Mouse (Mus musculus) hindbrain, embryonic 16.5 days (tissue): ENCODE data around the gene Cyp19a1. TPM values are rescaled to one million over a fixed set of nuclear protein-coding genes. Genes with fewer than 3 reads are reported as not detected.

Experiments used
- ATAC-seq: fragments of 200-750 bp; cut with Nextera tagmentation; 2 replicates; pipeline ENCODE4 v1.8.0; 2017; ENCODE audit warnings: moderate TSS enrichment, moderate library complexity
- H3K27ac ChIP-seq: fragments of 300-500 bp; sonication (generic); 2 replicates; pipeline ENCODE4 v1.5.1; 2014; ENCODE audit warnings: low read depth, mild to moderate bottlenecking, control low read depth, low read length, moderate library complexity
- H3K27me3 ChIP-seq: fragments of 300-500 bp; sonication (generic); replicated peaks from 2 replicates; pipeline ENCODE4 v1.6.1; 2014; ENCODE audit warnings: low read length; ENCODE audit not compliant: control insufficient read depth, insufficient read depth
- H3K36me3 ChIP-seq: fragments of 300-500 bp; sonication (generic); 2 replicates; pipeline ENCODE4 v1.6.1; 2014; ENCODE audit warnings: mild to moderate bottlenecking, low read length, moderate library complexity, mixed read lengths; ENCODE audit not compliant: control insufficient read depth, insufficient read depth
- H3K4me1 ChIP-seq: fragments of 300-500 bp; sonication (generic); 2 replicates; pipeline ENCODE4 v1.6.1; 2014; ENCODE audit warnings: low read depth, low read length; ENCODE audit not compliant: control insufficient read depth, insufficient read depth
- H3K4me2 ChIP-seq: fragments of 300-500 bp; sonication (generic); 2 replicates; pipeline ENCODE4 v1.6.1; 2014; ENCODE audit warnings: mild to moderate bottlenecking, low read length, control low read depth, moderate library complexity
- H3K4me3 ChIP-seq: fragments of 300-500 bp; sonication (generic); 2 replicates; pipeline ENCODE4 v1.5.1; 2014; ENCODE audit warnings: mild to moderate bottlenecking, low read length, control low read depth, moderate library complexity
- H3K9ac ChIP-seq: fragments of 300-500 bp; sonication (generic); 2 replicates; pipeline ENCODE4 v1.6.1; 2014; ENCODE audit warnings: low read depth, mild to moderate bottlenecking, control low read depth, low read length, moderate library complexity
- H3K9me3 ChIP-seq: fragments of 300-500 bp; sonication (generic); 2 replicates; pipeline ENCODE4 v1.6.1; 2014; ENCODE audit warnings: mild to moderate bottlenecking, low read length, moderate library complexity; ENCODE audit not compliant: control insufficient read depth
- WGBS: fragments of 180-500 bp; shearing (Covaris S2); extraction: QIAGEN DNeasy Blood & Tissue Kit; methylation state at CpG from one replicate; pipeline ENCODE4 v1.1.7; 2014; 5-methylcytosine and 5-hydroxymethylcytosine counted together
- polyA plus RNA-seq: library from polyadenylated mRNA; unstranded; fragments of >200 nt; fragmentation: Nextera tagmentation; extraction: Ambion mirVana; gene quantifications from 2 replicates; pipeline ENCODE4 v1.2.1, GENCODE M21; 2015

Gene Cyp19a1
- polyA plus RNA-seq, 1 experiment from 2014 or later: not detected

DNA sequence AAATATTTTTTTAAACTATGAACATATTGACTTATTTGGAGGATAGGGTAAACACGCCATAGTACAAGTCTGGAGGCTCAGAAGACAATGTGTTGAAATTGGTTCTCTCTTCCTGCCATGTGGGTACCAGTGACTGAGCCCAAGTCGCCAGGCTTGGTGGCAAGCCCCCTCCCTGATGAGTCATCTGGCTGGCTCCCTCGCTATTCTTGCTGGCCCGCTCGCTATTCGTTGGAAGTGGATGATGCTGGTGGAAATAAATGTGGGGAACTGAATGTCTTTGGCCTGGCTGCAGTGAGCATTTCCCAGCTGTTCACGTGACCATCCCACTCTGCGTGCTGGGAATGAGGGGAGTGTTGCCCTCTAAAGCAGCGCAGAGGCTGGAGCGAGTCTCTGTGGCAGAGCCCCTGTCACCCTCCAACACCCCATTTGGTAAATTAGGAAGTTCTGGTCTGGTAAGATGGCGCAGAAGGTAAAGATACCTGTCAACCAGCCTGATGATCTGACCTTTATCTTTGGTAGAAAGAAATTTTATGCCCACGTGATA is 11.2 kb upstream of the Cyp19a1 start:
- no peak overlapping the region for H3K27ac ChIP-seq
- no peak overlapping the region for H3K4me2 ChIP-seq
- 87% methylated on average over 12 of the region's 12 CpGs for WGBS
- H3K4me1 ChIP-seq: no peaks in the 10 kb centered on the region
- no peaks in the 10 kb centered on the region for H3K36me3 ChIP-seq
- no peak for ATAC-seq
- H3K4me3 ChIP-seq: no peak overlapping the region
- no peak overlapping the region for H3K9ac ChIP-seq
- no peaks in the 10 kb centered on the region for H3K27me3 ChIP-seq
- no peaks in the 10 kb centered on the region for H3K9me3 ChIP-seq

DNA sequence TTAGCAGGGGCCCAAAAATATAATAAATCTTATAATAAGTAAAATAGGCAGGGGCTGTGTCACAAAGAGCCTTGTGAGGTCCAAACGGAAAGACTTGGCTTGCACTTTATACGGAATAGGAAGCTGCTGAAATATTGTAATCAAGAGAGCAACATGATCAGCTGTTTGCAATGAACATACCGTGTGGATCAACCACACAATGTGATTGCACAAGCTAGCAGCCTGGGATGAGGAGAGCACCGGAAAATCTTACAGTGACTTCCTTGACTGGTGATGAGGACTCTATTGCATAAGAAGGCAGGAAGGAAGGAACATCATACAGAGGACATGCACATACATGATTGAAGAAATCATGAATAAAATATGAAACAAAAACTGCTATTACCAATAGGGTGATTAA is 7.4 kb upstream of the Cyp19a1 start:
- Histone ChIP-seq H3K27me3 (no peaks in the 10 kb centered on the region), H3K9me3 (no peaks in the 10 kb centered on the region), H3K9ac (no peak overlapping the region), H3K36me3 (no peaks in the 10 kb centered on the region), H3K4me2 (no peak overlapping the region), H3K4me1 (no peaks in the 10 kb centered on the region), H3K4me3 (no peak overlapping the region), H3K27ac (no peak overlapping the region)
- 94% methylated on average over 4 of the region's 4 CpGs for WGBS
- no peak for ATAC-seq

DNA sequence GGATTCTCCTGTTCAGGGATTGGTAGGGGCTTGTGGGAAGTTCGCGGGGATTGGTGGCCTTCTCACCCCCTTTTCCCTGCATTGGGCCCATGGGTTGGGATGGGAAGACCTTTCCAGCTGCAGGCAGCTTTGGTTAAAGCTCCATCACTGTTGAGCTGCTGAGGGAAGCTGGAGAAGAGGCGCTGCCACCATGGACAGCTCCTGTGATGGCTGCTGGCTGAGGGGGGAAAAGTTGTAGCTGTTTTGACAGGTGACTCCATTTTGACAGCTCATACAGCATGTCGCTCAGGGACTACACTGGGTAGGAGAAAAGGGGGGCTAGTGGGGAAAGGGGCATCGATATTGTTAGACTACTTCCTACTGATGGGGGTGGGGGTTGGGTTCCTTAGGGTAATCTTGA is 3.0 kb upstream of the Cyp19a1 start:
- ATAC-seq: no peak
- no peaks in the 10 kb centered on the region for H3K27me3 ChIP-seq
- no peak overlapping the region for H3K27ac ChIP-seq
- no peaks in the 10 kb centered on the region for H3K4me1 ChIP-seq
- H3K4me2 ChIP-seq: no peak overlapping the region
- WGBS: 51% methylated on average over 5 of the region's 5 CpGs
- H3K9me3 ChIP-seq: no peaks in the 10 kb centered on the region
- H3K9ac ChIP-seq: no peak overlapping the region
- no peaks in the 10 kb centered on the region for H3K36me3 ChIP-seq
- no peak overlapping the region for H3K4me3 ChIP-seq

DNA sequence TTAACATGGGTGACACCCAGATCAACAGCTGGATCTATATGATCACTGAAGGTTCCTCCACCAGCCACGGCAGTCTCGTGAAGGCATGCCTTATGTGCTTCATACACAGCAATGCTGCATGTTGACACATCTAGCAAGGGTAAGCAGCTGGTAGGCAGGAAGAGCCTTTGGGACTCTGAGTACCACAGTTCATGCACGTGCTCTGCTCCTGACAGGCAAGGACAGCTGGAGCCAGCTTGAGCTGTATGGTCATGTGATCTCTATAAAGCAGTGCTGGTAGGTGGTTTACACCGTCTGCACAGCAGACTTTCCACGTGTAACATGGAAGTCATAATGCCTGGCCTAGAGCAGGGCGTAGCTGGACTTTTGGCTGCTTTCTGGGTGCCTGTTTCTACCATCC is 2.1 kb upstream of the Cyp19a1 start:
- no peak for ATAC-seq
- no peaks in the 10 kb centered on the region for H3K27me3 ChIP-seq
- no peak overlapping the region for H3K9ac ChIP-seq
- H3K4me3 ChIP-seq: no peak overlapping the region
- H3K36me3 ChIP-seq: no peaks in the 10 kb centered on the region
- 72% methylated on average over 6 of the region's 6 CpGs for WGBS
- H3K4me1 ChIP-seq: no peaks in the 10 kb centered on the region
- H3K27ac ChIP-seq: no peak overlapping the region
- H3K4me2 ChIP-seq: no peak overlapping the region
- no peaks in the 10 kb centered on the region for H3K9me3 ChIP-seq

DNA sequence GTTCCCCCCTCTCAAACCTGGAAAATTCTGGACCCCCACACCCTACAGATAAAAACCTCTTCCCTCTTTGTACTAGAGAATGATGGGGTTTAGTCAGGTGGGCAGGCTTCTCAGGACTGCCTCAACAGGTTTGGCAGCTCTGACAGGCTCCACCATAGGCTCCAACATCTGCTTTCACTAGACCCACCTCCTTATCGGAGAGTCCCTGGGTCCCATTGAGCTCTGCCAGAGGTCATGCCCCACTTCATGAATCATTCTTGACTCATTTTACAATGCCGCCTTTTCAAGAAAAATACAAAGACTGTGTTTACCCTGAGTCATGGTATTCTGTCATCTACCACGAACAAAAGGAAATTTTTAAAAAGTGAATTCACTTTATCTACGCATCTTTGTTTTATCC is 3.2 kb downstream of the Cyp19a1 start:
- Histone ChIP-seq H3K27ac (no peak overlapping the region), H3K9me3 (no peaks in the 10 kb centered on the region), H3K27me3 (no peaks in the 10 kb centered on the region), H3K4me2 (no peak overlapping the region), H3K36me3 (no peaks in the 10 kb centered on the region), H3K4me3 (no peak overlapping the region), H3K9ac (no peak overlapping the region), H3K4me1 (no peaks in the 10 kb centered on the region)
- WGBS: 60% methylated on average over 4 of the region's 4 CpGs
- no peak for ATAC-seq

DNA sequence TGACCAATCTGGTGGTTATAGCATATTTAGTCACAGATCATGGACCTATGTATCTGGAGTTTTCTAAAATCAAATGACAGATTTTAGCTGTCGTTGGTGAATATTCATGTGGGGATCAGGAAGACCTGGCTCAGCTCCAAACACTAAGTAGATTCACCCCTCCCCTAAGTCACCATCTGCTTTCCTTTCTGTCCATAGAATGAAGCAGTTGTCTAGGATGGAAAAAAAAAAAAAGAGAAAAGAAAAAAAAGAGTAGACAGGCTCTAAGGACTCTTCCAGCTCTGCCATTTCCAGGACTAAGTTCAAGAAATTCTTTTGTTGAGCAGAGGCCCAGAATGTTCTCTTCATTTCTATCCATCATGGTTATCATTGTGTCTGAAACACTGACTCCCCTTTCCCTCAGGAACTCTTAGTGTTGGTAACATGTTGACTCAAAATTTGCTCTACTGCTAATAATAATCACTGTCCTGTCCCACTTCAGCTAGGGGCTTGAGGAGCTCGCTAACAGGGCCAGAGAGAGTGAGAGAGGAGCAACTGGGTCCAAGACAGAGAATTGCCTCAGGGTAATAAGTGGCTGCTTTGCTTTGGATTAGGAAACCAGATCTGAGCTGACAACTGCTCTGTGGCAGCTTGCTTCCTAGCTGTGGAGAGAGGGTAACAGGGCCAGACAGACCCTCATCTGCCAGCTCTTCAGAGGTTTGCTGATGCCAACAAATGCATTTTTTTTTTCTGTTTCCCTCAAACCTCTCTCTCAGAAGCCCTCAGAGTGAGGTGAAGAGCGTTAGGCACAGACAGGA is 22.8 kb downstream of the Cyp19a1 start:
- WGBS: 46% methylated on average over 3 of the region's 3 CpGs
- Histone ChIP-seq H3K4me1 (no peaks in the 10 kb centered on the region), H3K27ac (peak overlapping the region; percentile 67; the same call in 1 of the 2 replicates), H3K9ac (no peak overlapping the region), H3K36me3 (no peaks in the 10 kb centered on the region), H3K27me3 (no peaks in the 10 kb centered on the region), H3K4me3 (no peak overlapping the region), H3K9me3 (no peaks in the 10 kb centered on the region), H3K4me2 (no peak overlapping the region)
- ATAC-seq: peak; percentile 74

DNA sequence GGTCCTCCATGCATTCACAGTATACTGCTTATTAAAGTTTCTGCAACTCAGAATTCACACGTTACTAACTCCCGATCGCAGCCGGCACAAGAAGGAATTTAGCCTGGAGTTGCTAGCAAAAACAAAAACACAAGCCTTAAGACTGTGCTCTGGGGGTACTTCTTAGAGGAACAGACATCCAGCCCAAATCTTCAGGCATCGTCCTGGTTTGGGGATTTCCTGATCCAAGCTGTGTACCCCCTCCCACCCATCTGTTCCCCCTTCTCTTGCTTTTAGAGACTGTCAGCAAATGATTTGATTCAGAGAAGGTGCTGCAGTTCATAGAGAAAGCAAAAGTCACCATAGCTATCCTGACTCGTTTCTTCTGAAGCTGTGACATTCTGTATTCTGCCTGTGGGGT is 40.3 kb downstream of the Cyp19a1 start:
- Histone ChIP-seq H3K4me3 (no peak overlapping the region), H3K9me3 (no peaks in the 10 kb centered on the region), H3K4me1 (no peaks in the 10 kb centered on the region), H3K27me3 (no peaks in the 10 kb centered on the region), H3K4me2 (no peak overlapping the region), H3K9ac (no peak overlapping the region), H3K36me3 (no peaks in the 10 kb centered on the region), H3K27ac (no peak overlapping the region)
- 57% methylated on average over 6 of the region's 6 CpGs for WGBS
- ATAC-seq: no peak

DNA sequence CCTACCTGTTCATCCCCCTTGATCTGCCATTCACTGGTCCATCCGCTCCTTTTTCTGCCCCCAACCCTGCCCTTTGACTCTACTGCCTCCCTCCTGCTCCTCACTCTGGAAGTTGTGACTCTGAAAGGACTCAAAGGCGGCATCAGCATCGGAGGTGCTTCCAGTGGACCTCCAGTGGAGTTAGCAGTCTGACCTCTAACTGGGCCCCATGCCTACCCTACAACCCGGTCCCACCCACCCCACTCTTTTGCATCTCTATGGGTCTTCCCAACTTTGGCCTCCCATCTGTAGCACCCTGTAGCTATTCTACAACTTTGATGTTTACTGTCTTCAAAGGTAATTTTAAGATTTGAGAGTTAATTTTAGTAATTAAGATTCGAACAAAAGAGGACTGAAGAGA is 51.4 kb downstream of the Cyp19a1 start:
- no peaks in the 10 kb centered on the region for H3K4me1 ChIP-seq
- ATAC-seq: no peak
- no peaks in the 10 kb centered on the region for H3K36me3 ChIP-seq
- no peak overlapping the region for H3K9ac ChIP-seq
- H3K4me2 ChIP-seq: no peak overlapping the region
- H3K4me3 ChIP-seq: no peak overlapping the region
- no peaks in the 10 kb centered on the region for H3K9me3 ChIP-seq
- WGBS: 59% methylated on average over 5 of the region's 5 CpGs
- H3K27ac ChIP-seq: no peak overlapping the region
- H3K27me3 ChIP-seq: no peaks in the 10 kb centered on the region

DNA sequence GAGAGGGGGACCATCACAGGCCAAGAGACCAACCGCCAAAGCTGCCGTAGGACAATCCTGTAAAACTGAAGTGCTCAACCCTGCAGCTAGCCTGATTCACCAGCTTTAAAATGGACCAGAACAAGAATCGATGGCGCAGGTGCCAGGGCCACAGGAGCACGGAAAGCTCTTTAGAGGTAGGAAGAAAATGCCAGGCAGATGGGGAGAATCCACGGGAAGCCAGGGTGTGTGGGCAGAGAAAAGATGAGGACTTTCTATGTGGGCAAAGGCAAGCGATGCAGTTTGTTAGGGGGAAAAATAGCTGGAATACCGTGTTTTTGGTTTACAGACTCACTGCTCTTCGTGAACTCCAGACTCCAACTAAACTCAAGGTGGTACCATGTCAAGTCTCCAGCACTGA is 53.0 kb downstream of the Cyp19a1 start:
- Histone ChIP-seq H3K9me3 (no peaks in the 10 kb centered on the region), H3K27ac (no peak overlapping the region)

More for the DNA sequence above, 53.0 kb downstream of the Cyp19a1 start:
- H3K4me1 ChIP-seq: no peaks in the 10 kb centered on the region
- H3K9ac ChIP-seq: no peak overlapping the region
- H3K27me3 ChIP-seq: no peaks in the 10 kb centered on the region
- H3K4me2 ChIP-seq: no peak overlapping the region
- no peaks in the 10 kb centered on the region for H3K36me3 ChIP-seq
- H3K4me3 ChIP-seq: no peak overlapping the region
- WGBS: 92% methylated on average over 9 of the region's 9 CpGs
- ATAC-seq: no peak
